Mouse (Mus musculus) small intestine, adult 2 months (tissue): ENCODE results near the gene Sdhd. TPM values are rescaled to one million over a fixed set of nuclear protein-coding genes. Genes with fewer than 3 reads are reported as not detected.

Experiments
- H3K27ac ChIP-seq: fragments of 200-500 bp; 2 replicates; pipeline ENCODE4 v1.5.1; 2012; ENCODE audit warnings: low read depth, low read length, control low read depth, inconsistent platforms; ENCODE audit not compliant: insufficient read depth
- H3K27me3 ChIP-seq: fragments of 200-500 bp; 2 replicates; pipeline ENCODE4 v1.6.1; 2012; ENCODE audit warnings: mild to moderate bottlenecking, moderate library complexity, low read length, inconsistent platforms; ENCODE audit not compliant: control insufficient read depth, insufficient read depth
- H3K36me3 ChIP-seq: fragments of 200-500 bp; 2 replicates; pipeline ENCODE4 v1.6.1; 2012; ENCODE audit warnings: mild to moderate bottlenecking, low read length, control low read depth, inconsistent platforms; ENCODE audit not compliant: control insufficient read depth, insufficient read depth
- H3K4me1 ChIP-seq: fragments of 200-500 bp; 2 replicates; pipeline ENCODE4 v1.6.1; 2012; ENCODE audit warnings: low read length, inconsistent platforms, mixed read lengths; ENCODE audit not compliant: control insufficient read depth, insufficient read depth, insufficient read length
- H3K4me3 ChIP-seq: fragments of 200-500 bp; 2 replicates; pipeline ENCODE4 v1.5.1; 2012; ENCODE audit warnings: low read depth, mild to moderate bottlenecking, control low read depth, inconsistent platforms, low read length, moderate library complexity
- CTCF ChIP-seq: fragments of 200-500 bp; IDR thresholded peaks from 2 replicates; pipeline ENCODE4 v1.5.1; 2012; ENCODE audit warnings: low read depth, mild to moderate bottlenecking, control low read depth, inconsistent platforms, low read length, moderate library complexity, mixed read lengths; ENCODE audit not compliant: insufficient replicate concordance, insufficient read length; ENCODE audit errors: extremely low read depth
- POLR2A ChIP-seq: fragments of 200-500 bp; IDR thresholded peaks from 2 replicates; pipeline ENCODE4 v1.6.1; 2012; ENCODE audit warnings: low read depth, mild to moderate bottlenecking, control low read depth, inconsistent platforms, low read length, moderate library complexity
- WGBS: fragments of 180-500 bp; shearing (Covaris S2); methylation state at CpG from one replicate; pipeline ENCODE4 v1.1.7; 2018; 5-methylcytosine and 5-hydroxymethylcytosine counted together
- polyA plus RNA-seq: library from polyadenylated mRNA; depleted of rRNA; stranded (reverse); fragments of >200 nt; gene quantifications from 2 replicates; pipeline ENCODE4 v1.2.3, GENCODE M21; 2012

Sdhd gene
- polyA plus RNA-seq, 1 experiment = 325 TPM

DNA sequence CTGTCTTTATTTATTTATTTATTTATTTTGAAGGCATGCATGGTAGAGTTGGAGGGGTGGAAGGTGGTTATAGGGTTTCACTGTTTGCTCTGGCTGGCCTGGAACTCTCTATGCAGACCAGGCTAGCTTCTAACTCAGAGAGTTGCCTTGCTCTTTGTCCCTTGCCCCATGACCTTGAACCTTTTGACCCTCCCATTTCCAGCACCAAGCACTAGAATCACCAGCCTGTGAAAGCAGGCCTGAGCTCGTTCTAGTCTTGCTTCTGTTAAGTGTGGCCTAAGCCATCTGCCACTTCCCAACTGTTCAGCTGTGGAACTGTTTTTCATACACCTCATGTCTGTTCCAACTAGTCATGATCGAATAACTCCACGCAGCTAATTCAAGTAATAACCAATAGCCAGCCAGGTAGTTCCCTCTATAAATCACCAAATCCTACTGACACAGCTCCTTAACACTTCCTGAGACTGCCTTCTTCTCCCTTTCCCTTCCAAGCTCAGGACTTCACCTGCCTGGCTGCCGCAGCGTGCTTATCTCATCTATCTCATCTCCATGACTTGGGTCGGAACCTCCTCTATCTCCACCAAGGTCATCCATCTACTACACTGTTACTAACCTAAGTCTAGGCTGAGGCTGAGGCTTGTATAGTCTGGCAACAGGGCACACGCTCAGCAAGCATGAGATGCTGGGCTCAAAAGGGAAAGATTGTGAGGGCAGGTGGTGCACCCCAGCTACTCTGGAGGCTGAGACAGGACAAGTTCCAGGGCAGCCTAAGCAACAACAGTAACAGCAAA, 1.4 kb downstream of the Sdhd start:
- Histone ChIP-seq H3K36me3 (peaks cover 37% of the 10 kb centered on the region), H3K4me3 (peak overlapping the region; percentile 58), H3K27me3 (no peaks in the 10 kb centered on the region), H3K4me1 (peaks cover 10% of the 10 kb centered on the region), H3K27ac (peak overlapping the region; percentile 82)
- no peak for TF ChIP-seq CTCF
- TF ChIP-seq POLR2A = no peak
- 27% methylated on average over 7 of the region's 7 CpGs for WGBS

DNA sequence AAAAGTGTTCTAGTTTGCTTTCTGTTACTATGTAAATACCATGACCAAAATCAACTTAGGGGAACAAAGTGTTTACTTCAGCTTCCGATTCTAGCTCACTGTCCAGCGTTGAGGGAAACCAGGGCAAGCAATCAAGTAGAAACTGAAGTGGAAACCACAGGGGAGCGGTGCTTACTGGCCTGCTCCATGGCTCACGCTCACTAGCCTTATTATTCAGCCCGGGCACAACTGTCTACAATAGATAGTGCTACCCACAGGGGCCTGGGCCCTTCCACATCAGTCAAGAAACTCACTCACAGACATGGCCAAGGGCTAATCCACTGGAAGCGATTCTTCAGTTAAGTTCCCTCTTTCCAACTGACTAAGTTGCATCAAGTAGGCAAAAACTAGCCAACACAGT, 2.1 kb downstream of the Sdhd start:
- 40% methylated on average over 6 of the region's 6 CpGs for WGBS

DNA sequence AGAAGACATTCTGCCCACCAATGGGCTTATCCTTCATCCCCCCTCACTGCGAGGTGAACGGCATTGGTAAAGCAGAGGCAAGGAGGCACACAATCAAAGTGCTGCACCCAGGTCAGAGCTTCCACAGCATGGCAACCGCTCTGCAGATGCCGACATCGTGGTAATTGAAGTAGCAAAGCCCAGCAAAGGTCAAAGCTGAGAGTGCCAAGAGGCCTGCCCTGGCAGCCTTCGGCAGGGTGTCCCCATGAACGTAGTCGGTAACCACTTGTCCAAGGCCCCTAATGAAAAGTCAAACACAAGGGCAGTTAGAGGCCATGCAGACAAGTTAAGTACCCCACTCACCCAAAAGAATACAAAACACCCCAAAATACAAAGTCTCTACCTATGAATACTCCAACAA, 6.6 kb downstream of the Sdhd start:
- no peak for TF ChIP-seq CTCF
- no peak for TF ChIP-seq POLR2A
- Histone ChIP-seq H3K36me3 (peaks cover 48% of the 10 kb centered on the region), H3K27ac (no peak overlapping the region), H3K4me1 (peaks cover 14% of the 10 kb centered on the region), H3K4me3 (no peak overlapping the region), H3K27me3 (no peaks in the 10 kb centered on the region)
- 84% methylated on average over 8 of the region's 8 CpGs for WGBS

More for the DNA sequence above, 2.1 kb downstream of the Sdhd start:
- Histone ChIP-seq H3K4me1 (peaks cover 9% of the 10 kb centered on the region), H3K36me3 (peaks cover 43% of the 10 kb centered on the region), H3K27me3 (no peaks in the 10 kb centered on the region), H3K4me3 (peak overlapping the region; percentile 15; the same call in 1 of the 2 replicates), H3K27ac (peak overlapping the region; percentile 57)
- TF ChIP-seq CTCF = no peak

DNA sequence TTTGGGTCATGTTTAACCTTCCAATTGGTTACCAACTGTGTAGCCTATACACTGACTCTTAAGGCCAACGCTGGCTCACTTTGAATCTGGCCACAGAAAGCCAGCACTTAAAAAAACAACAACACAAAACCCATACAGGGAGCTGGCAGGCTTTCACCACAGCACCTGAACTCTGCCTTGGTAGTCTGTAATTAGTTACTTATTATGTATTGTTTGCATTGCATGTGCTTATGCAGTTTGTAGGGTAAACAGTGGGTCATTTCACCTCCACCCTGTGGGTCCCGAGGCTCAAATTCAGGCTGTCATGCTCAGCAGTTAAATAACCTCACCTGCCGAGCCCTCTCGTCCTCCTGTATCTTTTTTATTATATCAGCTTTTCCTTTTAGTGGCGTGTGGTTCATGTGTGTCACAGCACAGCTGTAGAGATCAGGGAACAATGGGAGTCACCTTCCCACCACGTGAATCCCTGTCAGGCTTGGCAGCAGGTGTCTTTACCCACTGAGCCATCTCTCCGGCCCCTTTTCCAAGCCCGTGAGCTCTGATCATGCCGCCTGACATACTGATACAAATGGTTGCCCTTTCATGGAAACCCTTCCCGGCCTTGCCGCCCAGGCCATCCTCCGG, 8.7 kb downstream of the Sdhd start:
- Histone ChIP-seq H3K27ac (peak overlapping the region; percentile 65), H3K27me3 (no peaks in the 10 kb centered on the region), H3K4me1 (peaks cover 15% of the 10 kb centered on the region), H3K36me3 (peaks cover 41% of the 10 kb centered on the region), H3K4me3 (no peak overlapping the region)
- 25% methylated on average over 12 of the region's 12 CpGs for WGBS
- TF ChIP-seq CTCF (no peak), POLR2A (no peak)

DNA sequence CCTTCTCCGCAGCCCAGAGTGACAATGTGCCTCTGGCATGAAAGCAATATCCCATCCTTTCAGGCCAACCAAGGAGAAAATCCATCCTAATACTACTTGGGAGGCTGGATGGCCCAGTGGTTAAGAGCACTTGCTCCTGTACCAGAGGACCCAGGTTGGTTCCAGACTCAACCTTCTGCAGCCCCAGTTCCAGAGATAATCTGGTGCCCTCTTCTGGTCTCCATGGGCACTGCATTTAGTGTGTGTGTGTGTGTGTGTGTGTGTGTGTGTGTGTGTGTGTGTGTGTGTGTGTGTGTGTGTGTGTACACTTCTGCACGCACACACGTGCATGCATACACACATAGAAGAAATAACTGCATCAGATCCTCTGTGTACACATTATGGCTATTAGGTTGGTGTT, 10.1 kb downstream of the Sdhd start:
- WGBS = 67% methylated on average over 3 of the region's 3 CpGs
- Histone ChIP-seq H3K27ac (no peak overlapping the region), H3K36me3 (peaks cover 31% of the 10 kb centered on the region), H3K4me3 (no peak overlapping the region), H3K27me3 (no peaks in the 10 kb centered on the region), H3K4me1 (peaks cover 15% of the 10 kb centered on the region; the same call in 1 of the 2 replicates)
- peak; percentile 55; the same call in 1 of the 2 replicates for TF ChIP-seq CTCF
- no peak for TF ChIP-seq POLR2A

DNA sequence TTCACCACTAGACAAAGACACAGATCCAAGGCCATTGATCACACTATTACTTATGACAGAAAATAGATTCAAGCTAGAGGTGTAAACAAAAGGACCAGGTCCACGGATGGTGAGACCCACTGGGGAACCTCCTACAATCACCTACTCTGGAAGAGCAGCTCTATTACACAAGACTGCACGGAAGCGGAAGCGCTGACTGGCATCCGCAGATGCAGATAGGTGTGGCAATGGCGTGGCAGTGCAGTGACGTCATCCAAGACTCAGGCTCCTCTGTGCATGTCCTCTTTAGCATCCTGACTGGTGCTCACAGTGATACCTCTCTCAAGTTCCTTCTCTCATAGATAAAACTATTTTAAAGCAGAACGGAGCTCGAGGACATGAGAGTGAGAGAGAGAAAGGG, 10.7 kb downstream of the Sdhd start:
- peaks cover 18% of the 10 kb centered on the region; the same call in 1 of the 2 replicates for H3K4me1 ChIP-seq
- TF ChIP-seq POLR2A (no peak), CTCF (no peak)
- H3K27ac ChIP-seq = no peak overlapping the region
- 88% methylated on average over 9 of the region's 9 CpGs for WGBS
- no peaks in the 10 kb centered on the region for H3K27me3 ChIP-seq
- peaks cover 25% of the 10 kb centered on the region for H3K36me3 ChIP-seq
- no peak overlapping the region for H3K4me3 ChIP-seq

DNA sequence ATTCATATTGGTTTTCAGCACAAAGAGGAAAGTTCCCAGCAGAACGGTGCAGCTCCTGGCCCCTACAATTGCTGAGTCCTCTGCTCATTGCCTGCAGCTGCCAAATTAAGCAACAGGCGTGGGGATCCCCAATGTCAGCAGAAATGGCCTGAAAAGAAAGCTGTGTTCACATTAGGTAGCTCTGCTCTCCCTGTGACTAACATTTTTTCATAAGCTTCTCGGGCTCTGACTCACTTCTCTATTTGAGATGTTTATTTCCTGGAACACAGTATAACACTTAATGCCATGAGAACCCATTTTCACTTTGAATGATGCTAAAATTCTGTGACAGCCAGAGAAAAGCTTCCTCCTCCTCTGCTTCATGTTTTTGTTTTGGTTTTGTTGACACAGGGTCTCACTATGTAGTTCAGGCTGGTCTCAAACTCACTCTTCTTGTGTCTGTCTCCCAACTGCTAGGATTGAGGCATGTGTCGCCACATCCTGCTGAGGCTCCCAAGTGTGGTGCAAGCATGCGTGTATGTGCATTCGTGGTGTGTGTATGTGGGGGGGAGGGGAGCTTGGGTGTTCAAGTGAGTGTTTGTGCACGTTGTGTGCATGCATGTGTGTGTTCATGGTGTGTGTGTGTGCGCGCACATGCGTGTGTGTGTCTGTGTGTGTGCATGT, 12.6 kb downstream of the Sdhd start:
- H3K27ac ChIP-seq = no peak overlapping the region
- H3K4me3 ChIP-seq = no peak overlapping the region
- 75% methylated on average over 10 of the region's 10 CpGs for WGBS
- peaks cover 9% of the 10 kb centered on the region for H3K36me3 ChIP-seq
- peaks cover 29% of the 10 kb centered on the region for H3K4me1 ChIP-seq
- TF ChIP-seq CTCF (no peak), POLR2A (no peak)
- no peaks in the 10 kb centered on the region for H3K27me3 ChIP-seq
